Mouse (Mus musculus) erythroblast, embryonic 14.5 days (primary cell): ENCODE results near the gene Pdgfa.

Experiments
- GATA1 ChIP-seq: IDR thresholded peaks from 2 replicates; pipeline ENCODE4 v1.6.1; 2012; ENCODE audit warnings: low read length, inconsistent platforms, mixed read lengths
- TAL1 ChIP-seq: IDR thresholded peaks from 3 replicates; pipeline ENCODE4 v1.6.1; 2012; ENCODE audit warnings: low read length, inconsistent platforms, mixed read lengths

DNA sequence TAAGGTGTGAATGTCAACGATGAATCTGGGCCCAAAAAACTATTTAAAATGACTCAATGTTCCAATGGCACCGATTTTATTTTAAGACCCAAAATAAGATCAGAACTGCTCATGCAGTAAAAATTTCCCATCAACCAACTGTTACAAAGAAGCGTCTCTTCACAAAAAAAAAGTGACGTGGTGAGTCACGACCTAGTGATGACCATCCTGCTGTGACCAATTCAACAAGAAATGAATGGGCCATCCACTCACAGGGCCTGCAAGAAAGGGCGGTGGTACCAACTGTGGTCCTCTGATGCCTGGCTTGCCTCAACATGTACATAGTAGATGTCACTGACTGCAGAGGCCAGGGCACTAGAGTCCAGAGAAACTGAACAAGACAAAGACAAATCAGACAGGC lies 7.6 kb downstream of the Pdgfa start:
- no peak for TF ChIP-seq GATA1
- no peak for TF ChIP-seq TAL1
